Mouse (Mus musculus) embryonic fibroblast, embryonic 13.5 days (primary cell): ENCODE results near the gene Gtf3c3.

Source experiments
- CTCF ChIP-seq: IDR thresholded peaks from 2 replicates; pipeline ENCODE4 v1.5.1; 2011; ENCODE audit warnings: mild to moderate bottlenecking, control low read depth, low read length, moderate library complexity, borderline replicate concordance; ENCODE audit not compliant: insufficient read depth
- POLR2A ChIP-seq: IDR thresholded peaks from 2 replicates; pipeline ENCODE4 v1.6.1; 2011; ENCODE audit warnings: low read depth, mild to moderate bottlenecking, control low read depth, low read length, moderate library complexity

GRCm38 (mm10) chr1:54377506-54378051 is 61.2 kb downstream of the Gtf3c3 start:
- TF ChIP-seq CTCF (no peak), POLR2A (no peak)
